Mouse (Mus musculus): ENCODE results near the gene Lrrc36.

The Lrrc36 gene

DNA sequence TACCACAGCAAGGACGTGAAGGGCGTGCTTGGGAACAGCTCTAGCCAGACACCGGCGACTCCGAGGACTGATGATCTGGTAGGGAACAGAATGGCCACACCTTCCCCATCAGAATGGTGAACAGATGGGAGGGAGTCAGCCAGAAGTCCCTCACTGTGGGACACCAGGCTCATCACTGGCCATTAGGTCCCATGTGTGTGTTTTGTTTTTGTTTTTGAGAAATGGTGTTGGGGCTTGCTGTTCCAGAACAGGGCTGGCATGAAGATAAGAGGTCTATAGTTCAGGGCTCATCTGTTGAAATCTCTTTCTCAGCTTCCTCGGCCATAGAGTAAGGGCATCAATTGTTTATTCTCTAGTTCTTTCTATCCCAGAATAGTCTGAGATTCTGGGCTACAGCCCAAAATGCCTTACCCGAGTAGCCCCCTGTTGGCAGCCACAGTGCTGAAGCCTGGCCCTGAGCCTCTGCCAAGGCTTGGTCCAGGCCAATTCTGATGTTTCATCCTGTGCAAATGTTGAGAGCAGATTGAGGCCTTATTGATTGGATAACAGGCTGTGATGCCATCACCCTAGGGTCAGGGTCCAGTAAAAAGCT is 53.4 kb downstream of the Lrrc36 start:
- DNase-seq (ENCODE audit: low spot score) = peak; percentile 81

DNA sequence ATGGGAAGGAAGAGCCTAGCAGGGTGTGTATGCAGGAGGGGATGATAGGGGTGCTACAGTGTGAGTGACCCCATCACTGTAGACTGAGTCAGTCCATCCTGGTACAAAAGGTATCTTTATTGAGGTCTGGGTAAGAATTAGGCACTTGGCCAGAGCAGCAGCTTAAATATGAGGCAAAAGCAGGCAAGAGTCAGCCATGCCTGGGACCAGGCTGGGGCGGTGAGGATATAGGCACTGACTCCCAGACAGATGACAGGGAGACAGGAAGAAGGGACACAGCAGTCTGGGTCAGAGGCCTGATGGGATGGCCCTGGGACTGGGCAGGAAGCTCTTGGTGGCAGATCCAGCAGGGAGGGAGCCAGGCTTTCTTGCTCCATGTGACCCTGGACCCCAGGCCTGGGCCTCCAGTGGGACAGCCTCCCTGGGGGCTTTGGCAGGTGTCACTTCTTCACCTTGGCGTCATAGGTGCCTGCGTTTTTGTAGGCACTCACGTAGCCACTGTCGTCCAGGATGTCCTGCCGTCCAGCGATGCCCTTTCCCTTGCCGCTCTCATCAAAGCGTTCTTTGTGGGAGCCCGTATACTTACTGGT is 54.1 kb downstream of the Lrrc36 start:
- DNase-seq (ENCODE audit: low spot score) = no peak

DNA sequence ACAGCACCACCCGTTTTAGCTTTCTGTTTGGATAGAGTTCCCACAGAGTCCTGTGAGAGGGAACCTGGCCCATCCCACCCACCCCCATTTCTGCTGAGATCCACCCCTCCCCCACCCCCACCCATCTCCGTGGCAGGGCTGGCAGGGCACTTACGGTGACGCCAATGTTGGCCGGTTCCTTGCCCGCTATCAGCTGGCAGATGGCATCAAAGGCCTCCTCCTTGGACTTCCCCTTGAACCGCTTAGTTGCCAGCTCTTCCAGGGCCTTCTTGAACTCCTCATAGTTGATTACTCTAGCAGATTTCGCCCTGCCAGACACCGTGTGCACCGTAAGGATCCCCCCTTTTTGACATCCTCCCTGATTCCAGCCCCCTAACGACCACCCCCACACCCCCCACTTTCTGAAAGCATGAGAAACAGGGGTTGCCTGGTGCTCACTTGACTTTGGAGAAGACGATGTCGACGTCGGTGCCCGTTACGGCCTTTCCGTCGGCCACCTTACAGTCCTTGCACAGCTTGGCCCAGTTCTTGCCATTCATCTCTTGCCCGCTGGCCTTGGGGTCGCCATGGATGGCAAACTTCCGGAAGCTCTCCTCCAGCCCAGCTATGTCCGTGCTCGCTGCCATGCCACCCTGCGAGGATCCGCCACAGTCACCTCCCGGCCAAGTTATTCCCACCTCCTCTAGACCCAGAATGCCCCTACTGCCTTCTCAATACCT is 54.8 kb downstream of the Lrrc36 start:
- no peak for DNase-seq (ENCODE audit: low spot score)

DNA sequence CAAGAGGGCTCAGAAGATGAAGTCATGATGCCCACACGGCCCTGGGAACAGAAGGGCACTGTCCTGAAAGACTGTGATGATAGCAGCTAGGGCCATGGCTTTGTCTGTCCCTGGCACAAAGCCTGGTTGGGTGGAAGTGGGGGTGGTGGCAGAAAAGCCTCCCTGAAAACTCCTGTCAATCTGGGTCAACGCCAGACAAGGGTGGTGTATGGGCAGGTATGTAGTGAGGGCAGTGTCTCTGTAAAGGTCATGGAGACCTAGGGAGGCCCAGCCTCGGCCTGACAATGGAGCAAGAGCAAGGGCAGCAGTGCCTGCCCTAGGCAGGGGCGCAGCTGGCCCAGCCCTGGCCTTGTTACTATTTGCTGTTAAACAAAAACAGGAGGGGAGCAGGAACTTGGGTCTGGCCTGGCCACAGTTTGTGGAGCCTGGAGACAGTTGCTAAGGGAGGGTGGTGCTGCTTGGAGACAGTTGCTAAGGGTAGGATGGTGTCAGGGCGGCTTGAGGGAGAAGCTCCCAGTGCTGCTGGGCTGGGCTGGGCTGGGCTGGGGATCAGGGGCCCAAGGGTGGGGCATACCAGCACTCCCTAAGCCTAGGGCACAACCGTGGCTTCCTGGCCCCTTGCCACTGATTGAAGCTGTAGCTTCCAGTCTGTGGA is 55.8 kb downstream of the Lrrc36 start:
- peak; percentile 83 for DNase-seq (ENCODE audit: low spot score)

DNA sequence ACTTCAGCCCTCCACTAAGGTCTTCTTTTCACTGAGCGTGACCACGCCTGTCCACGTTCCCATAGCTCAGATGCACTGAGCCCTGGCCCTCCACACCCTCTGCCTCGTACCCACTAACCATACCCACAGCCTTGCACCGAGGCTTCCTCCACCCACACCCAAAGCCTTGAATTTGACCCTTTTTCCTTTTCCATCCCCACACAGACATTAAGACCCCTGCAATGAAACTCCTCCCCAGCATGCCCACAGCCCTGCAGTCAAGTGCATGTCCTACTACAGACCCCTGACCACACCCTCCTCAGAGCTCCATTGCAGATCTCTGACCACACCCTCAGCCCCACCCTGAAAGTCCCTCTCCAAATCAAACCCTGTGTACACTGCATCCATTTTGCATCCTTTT is 56.4 kb downstream of the Lrrc36 start:
- no peak for DNase-seq (ENCODE audit: low spot score)

DNA sequence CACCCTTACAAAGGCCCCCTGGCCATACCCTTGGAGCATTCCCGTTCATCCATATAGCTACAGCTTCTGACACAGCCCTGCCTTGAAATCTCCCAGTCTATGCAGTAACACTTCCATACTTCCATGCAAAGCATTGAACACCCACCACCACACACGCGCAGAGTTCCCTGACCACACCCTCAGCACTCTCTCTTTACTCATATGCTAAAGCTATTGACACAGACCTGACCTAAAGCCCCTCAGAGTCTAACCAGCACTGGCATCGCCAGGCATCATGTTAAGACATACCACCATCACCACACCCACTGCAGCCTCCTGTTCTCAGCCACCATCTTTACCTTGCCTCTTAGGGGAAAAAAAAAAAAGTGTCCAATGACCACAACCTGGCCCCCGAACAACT is 56.9 kb downstream of the Lrrc36 start:
- no peak for DNase-seq (ENCODE audit: low spot score)

DNA sequence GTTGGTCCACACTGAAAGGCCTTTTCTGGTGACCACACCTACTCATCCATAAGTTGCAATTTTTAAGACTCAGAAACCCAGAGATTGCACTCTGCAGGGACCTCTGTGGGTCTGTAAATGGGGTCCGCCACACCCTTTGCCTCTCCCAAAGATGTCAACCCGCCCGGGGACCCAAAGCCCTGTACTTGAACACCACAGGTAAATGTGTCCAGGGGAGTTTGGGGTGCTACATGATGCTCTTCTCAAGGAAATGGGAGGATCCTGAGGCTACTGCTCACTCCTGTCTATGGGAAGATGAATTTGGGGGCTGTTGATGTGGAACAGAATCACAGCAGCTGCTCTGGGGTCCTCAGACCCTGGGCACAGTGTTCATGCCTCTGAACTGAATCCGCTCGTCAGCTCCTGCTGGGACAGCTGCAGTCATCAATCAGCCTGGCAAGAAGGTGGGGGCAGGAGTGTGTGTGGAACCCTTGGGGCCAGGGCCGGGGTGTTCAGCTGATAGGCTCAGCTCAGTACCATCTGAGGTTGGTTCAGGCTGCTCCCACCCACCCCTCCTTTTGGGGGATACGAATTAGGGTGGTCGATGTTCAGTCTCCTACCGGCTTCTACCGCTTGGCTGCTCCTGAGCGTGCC is 57.4 kb downstream of the Lrrc36 start:
- DNase-seq (ENCODE audit: low spot score) = no peak

DNA sequence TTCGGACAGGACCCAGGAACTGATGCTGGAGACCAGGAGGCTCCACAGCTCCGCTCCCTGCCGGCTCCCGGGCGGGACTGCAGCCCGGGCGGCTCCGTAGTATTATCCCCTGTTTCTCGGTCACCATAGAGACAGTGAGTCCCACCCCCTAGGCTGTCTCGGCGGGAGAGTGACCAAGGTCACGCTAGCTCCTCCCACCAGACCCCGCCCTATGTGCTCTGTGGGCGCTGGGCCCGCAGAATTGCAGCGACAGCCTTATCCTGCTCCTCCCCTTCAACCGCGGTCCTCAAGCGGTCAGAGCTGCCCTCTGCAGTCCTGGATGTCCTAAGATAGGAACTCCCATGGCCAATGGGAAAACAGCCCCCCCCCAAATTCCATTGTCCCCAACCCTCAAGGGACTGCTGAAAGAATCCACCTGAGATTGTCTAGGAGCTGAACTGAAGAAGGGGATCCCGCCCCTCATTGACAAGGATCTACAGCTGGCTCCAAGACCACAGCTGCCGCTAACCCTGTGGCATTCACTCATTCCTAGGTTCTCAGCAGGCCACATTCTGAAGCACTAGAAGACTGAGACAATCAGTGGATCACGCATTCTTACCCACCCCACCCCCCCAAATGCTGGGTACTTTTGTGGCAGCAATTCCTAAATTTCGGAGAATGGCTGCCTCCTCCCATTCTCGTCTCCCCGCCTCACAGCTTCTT is 58.1 kb downstream of the Lrrc36 start, which contains the start of gene Tppp3:
Gene Tppp3 (minus strand): TSS at position 213 of the 702 bp plus-strand sequence.
- peak; percentile 95 for DNase-seq (ENCODE audit: low spot score)

DNA sequence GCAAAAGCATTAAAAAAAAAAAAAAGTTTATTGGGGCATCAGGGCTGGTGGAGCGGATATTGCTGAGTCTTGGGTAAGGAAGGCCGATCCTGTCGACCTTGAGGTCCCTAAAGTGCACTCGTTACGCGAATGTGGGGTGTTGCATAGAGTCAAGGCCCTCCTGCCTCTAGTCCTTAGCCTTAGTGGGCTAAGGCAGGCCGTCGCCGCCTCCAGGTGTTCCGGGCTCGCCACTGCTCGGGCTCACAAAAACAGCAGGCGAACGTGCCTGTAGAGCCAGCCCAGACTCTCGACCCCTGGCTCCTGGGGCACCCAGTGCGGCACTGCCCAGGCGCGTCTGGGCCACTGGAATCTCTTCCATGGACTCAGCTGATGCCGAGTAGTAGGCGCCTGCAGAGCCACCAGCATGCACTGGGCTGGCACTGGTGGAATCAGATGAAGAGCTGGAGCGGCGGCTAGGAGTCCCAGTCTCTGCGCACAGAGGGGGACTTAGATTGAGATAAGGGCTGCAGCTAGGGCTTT is 59.1 kb downstream of the Lrrc36 start:
- no peak for DNase-seq (ENCODE audit: low spot score)

DNA sequence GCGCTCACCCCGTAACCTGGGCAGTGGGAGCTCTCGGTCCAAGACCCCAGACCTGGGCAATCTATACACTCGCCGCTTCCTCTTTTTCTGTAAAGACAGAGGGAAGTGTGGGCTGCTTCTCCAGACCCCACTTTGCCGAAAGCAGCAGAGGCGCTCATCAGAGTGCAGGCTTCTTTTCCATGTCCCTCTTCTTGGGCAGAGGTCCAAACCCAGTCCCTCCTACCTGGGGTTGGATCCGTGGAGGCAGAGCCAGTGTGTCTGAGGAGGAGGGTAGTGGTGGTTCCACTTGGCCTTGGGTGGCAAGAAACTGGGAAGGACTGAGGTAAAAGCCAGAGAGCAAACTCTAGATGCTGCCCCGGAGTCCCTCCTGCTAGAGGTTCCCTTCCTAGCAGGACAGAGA is 59.6 kb downstream of the Lrrc36 start:
- DNase-seq (ENCODE audit: low spot score) = no peak

DNA sequence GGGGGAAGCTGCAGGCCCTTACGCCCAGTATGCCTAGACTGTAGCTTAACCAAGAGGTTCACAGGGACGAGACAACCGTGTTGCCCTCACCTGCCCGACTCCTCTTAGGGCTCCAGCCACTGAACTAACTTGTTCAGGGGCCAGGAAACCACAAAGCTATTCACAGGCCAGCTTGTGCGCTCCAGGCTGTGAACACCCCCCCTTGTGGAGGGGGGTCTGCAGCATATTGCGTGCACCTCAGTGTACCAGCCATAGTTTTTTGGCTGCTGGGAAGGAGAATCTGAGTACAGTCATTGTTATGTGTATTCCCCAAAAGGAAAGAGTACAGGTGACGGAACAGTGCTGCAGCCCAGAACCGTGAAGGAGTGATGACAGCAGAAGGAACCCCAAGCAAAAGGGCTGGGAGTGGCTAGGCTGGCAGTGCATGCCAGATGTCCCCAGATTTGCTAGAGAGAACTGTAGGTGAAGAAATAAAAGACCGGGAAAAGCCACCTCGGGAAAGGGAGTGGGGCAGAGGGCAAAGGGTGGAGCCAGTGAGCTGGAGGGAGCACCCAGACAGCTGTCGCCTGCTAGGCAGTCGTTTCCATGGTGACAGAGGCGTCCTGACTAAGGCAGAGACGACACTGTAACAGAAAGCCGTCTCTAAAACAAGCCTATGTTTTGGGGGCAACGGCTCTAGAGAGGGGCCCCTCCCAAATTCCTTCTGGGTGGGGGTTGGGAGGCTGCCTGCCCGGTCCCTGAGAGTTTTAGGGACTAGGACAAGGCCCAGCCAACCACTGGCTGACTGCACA is 60.6 kb downstream of the Lrrc36 start:
- no peak for DNase-seq (ENCODE audit: low spot score)

DNA sequence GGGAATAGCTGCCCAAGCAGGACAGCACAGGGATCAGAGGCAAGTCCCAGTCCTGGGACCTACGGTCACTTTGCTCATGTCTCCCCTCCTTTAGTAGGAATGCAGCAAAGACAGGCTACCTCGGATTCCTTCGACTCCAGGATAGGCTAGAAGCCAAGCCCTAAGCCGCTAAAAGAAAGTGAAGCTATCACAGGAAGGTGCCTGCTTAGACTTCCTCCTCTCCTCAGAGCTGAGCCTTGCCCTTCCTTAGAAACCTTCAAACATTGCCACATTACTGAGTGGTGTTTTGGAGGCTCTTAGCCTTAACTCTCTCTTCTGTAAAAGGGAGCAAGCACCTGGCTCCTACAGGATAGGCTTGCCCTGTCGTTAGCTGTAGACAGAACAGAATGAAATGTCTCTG is 61.3 kb downstream of the Lrrc36 start:
- no peak for DNase-seq (ENCODE audit: low spot score)

DNA sequence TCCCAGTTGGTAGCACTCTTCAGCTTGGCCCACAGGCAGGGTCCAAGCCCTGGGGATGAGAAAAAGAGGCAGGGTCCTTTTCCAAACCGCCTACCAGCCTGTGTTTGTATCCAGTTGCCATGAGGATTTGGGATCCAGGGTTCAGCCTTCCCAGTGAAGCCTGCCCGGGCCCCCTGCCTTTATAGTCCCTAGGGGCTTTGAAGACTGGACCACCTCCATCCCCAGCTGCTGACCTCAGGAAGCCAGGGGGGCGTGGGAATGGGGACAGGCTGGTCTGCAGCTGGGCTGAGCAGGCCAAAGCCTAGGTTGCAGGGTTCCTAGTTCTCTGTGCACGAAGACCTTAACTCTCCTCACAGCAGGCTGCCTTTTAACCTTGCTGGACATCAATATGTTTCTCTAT is 61.9 kb downstream of the Lrrc36 start:
- DNase-seq (ENCODE audit: low spot score) = no peak

DNA sequence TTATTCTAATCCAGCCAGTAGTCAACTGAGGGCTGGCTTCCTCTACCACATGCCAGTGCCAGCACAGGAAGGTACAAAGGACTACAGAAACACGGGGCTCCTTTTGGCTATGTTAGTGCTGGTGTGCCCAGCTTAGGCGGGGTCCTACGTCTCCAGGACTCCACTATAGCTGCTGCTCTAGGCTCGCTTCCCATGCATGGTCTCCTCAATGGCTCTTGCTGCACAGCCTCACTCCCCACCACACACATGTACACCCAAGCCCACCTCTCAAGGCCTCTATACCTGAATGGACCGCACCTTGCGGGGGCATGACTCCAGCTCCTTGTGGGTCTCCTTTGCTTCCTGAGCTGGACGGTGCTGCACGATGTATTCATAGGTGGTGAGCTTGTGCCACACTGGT is 62.4 kb downstream of the Lrrc36 start:
- DNase-seq (ENCODE audit: low spot score) = no peak

DNA sequence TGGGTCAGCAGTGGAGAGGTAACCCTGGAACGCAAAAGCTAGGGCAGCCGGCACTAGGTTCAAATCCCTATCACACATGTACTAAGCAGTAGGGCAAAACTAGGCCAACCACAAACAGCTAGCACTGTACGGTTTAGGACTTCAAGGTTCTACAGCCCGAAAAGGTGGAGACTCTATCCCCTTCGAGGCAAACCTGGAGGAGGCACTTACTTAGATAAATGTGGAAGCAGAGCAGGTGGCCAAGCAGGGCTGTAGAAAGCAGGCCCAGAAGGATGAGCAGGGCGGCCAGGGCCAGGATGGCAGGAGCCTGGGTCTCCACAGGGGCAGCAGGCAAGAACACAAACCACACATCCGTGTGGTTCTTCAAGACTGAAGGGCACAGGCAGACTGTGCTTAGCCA is 62.8 kb downstream of the Lrrc36 start:
- DNase-seq (ENCODE audit: low spot score) = no peak

DNA sequence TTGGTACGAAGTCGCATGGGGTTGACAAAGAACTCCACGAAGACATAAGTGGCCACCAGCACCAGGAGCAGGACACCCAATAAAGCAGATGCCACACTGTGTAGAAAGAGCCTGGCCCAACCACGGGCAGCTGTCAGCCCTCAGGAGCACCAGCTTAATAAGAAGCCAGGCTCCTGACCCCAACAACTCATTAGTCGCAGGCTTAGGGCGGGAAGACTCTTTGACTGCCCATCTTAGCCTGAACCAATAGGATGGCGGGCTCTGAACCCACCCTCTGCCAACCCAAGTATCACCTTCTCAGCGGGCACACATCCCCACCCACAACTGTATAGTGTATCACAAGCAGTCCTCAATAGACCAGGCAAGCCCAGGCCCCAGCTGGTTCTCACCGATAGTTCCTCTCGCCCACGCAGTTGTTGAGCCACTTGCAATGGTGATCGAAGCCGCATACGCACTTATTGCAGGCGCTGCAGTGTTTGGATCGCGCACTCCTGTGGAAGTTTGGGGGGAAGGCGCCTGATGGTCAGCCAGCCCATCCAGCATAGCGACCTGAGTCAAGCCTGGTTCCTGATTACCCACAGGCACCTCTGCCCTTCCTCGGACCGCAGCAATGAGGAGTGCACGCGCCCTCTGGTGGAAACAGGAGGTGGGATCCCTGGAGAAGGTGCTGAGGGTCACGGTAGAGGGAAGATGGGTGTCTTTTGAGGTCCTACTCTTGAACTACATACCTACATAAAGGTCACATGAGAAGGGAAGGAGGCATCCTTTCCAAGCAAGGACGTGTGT is 63.5 kb downstream of the Lrrc36 start:
- no peak for DNase-seq (ENCODE audit: low spot score)

DNA sequence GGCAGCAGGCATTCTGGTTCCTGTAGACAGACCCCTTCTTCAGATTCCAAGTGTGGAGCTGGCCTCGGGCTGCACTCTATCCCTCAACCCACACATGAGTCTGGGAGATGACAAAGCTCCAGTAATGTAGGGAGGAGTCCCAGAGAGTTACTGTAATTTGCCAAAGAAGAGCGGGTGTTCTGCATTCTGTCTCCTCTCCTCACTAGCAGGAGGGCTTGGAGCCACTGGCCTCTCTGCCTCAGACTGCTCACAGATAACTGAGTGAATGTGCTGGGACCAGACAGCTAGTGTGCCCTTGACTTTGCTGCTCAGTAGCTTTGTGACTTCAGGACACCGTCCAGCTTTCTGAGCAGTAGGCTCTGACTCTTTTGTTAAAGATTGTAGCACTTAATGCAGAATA is 64.4 kb downstream of the Lrrc36 start:
- DNase-seq (ENCODE audit: low spot score) = no peak

DNA sequence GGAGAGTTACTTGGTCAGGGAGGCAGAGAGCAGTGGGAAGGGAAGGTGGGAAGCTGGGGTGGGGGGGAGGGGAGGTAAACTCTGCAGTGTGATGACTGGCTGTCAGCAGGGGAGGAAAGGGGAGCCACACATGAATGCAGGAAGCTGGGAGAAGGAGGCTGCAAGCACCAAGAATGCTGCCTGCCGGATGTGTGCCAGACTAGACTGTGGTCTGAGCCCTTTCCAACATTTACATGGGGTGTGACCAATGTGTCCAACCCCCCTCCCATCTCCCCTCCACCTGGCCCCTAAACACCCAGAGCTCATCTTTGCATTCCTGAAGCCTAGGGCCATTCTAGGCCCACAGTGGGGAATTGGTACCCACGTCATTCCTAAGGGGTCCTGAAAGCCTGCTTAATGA is 67.6 kb downstream of the Lrrc36 start:
- DNase-seq (ENCODE audit: low spot score) = no peak

DNA sequence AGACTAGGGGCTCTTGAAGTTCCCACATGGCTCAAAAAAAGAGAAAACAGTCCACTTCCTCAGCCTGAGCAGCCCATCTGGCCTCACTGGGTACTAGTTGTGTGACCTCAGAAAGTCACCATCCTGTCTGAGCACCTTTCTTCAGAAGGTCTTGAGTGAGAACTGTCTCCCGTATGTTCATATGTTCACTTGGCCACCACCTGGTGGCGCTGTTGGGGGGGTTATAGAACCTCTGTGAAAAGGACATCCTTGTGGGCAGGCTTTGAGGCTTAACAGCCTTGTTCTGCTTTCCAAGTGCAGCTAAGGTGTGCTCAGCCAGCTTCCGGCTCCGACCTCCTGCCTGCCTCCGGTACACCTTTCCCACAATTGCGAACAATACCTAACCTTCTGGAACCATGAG is 68.1 kb downstream of the Lrrc36 start:
- DNase-seq (ENCODE audit: low spot score) = no peak

DNA sequence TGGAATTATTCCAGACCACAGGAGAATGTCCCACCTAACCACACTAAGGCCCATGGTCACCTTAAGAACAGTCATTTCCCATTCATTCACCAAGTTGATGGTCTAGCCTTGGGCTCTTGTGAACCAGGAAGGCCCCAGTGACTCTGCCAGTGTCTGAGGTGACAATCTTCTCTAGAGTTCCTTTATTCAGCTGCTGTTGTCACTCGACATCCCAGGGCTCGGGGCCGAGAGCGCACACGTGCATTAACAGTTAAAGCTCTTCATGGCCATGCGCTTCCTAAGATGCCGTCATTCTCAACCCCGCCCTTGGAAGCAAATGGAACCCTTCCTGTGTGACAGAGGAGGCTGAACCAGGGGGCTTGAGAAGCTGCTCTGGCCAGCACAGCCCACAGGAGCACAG is 68.8 kb downstream of the Lrrc36 start:
- DNase-seq (ENCODE audit: low spot score) = no peak
